Mouse (Mus musculus) mesoderm, embryonic 11.5 days (tissue): ENCODE data around the gene Fam162b.

ENCODE experiments used
- DNase-seq: peaks from one replicate; pipeline ENCODE4 v3.0.0-alpha.2; 2012; ENCODE audit warnings: low read depth, low spot score

Gene Fam162b

DNA sequence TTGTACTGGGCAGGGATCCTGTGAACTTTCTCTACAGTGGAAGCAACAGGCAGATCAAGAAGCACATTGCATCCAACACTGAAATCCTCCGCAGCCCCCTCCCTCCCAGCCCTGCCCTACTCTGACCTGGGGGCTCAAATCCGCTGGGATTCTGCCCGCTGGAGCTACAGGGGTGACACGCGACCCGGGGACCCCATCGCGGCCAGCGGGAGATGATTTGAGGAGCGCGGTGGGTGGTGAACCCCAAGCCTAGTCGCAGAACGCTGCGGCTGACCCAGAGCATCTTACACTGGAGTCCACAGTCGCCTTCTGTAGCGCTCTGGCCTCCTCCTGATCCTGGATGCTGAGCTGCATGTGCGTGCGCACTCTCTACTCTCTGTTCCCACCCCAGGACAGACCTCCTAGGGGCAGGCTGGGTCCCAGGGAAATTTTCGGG lies at the start of gene Fam162b:
Gene Fam162b, minus strand, starts transcription at position 379 of the 436 bp plus-strand sequence.
- DNase-seq, result peak; percentile 28

DNA sequence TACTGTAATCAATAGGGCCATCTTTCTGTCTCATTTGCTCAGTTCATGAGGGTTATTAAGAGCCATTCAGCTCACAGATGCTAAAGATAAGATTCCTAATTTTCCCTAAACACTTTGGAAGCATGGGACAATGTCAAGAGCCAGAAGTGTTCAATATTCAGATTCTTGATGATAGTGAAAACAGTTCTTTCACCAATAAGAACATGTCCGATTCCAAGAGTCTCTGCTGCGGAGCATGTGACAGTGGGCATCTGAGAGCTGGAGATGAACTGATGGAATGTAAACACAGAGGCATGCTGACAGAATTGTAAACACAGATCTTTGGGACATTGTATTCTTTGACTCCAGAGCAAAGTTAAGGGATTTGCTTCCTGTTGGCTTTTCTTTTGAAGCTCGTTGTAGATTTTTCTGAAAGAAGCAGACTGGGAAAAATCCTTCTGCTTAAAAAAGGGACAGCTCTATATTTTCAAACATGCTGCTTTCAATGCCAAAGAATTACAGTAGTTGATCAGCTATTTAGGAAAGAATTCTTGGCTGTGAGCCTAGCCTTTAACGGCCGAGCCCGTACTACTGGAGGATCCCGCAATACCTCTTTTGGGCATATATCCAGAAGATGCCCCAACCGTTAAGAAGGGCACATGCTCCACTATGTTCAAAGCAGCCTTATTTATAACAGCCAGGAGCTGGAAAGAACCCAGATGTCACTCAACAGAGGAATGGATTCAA lies 41.3 kb upstream of the Fam162b start, which contains the start of gene Gprc6a:
Gene Gprc6a, minus strand, starts transcription at position 51 of the 726 bp plus-strand sequence.
- no peak for DNase-seq

- DNase-seq, result no peak
Observed at GRCm38 (mm10) chr10:51621193-51621592, 30.9 kb upstream of the Fam162b start.

DNA sequence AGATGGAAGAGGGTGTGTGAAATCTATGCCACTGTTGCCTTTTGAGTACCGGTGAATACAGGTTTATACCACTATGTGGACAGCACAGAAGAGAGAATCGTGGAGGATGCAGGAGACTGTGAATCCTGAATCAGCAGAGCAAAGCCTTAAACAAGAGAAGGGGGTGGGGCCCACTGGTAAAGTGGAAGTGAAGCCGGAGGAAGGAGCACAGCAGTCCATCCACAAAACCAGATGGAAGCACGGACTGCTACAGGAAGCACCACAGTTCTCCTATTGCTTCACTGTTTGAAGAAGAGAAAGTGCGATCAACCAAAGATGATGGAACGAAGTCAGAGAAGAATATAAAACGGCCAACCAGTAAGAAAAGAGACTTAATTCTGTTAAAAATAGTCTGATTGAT lies 29.8 kb upstream of the Fam162b start:
- DNase-seq, result no peak

- DNase-seq, result no peak
Observed at GRCm38 (mm10) chr10:51618538-51618937, 28.2 kb upstream of the Fam162b start.

DNA sequence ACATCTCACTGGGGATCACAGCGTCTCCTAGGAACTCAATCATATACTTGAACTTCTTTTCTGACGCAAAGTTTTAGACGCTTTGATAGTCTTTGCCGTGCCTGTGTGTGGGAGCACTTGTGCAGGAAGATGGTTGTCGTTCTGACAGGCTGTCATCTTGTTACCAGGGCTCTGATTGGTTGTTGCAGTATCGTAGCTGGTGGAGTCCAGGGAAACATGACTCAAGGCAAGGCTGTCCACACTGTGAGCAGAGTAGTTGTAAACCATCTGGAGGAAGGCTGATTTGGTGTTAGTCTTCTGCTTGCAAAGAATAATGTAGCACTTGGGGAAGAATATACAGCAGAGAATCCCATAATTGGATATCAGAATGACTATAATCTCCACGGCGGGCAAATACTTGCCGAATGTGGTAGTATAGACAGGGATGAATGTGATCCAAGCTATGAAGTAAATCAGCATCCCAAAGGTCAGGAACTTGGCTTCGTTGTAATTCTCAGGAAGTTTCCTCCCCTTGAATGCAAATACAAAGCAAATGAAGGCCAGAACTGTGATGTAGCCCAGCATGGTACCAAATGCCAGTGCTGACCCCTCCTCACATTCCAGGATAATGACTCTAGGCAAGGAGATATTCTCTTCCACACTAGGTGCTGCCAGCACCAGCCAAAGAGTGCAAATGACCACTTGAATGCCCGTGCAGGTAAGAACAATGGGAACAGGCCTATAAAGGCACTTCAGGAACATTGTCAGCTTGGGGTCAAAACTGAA lies 24.7 kb upstream of the Fam162b start:
- DNase-seq, result no peak

- DNase-seq, result no peak
Observed at GRCm38 (mm10) chr10:51613421-51613820, 23.1 kb upstream of the Fam162b start.

GRCm38 (mm10) chr10:51611969-51612682 lies 21.8 kb upstream of the Fam162b start:
- no peak for DNase-seq

- no peak for DNase-seq
Observed at GRCm38 (mm10) chr10:51609741-51610425, 19.6 kb upstream of the Fam162b start.

- no peak for DNase-seq
Observed at GRCm38 (mm10) chr10:51596928-51597635, 6.8 kb upstream of the Fam162b start.

DNA sequence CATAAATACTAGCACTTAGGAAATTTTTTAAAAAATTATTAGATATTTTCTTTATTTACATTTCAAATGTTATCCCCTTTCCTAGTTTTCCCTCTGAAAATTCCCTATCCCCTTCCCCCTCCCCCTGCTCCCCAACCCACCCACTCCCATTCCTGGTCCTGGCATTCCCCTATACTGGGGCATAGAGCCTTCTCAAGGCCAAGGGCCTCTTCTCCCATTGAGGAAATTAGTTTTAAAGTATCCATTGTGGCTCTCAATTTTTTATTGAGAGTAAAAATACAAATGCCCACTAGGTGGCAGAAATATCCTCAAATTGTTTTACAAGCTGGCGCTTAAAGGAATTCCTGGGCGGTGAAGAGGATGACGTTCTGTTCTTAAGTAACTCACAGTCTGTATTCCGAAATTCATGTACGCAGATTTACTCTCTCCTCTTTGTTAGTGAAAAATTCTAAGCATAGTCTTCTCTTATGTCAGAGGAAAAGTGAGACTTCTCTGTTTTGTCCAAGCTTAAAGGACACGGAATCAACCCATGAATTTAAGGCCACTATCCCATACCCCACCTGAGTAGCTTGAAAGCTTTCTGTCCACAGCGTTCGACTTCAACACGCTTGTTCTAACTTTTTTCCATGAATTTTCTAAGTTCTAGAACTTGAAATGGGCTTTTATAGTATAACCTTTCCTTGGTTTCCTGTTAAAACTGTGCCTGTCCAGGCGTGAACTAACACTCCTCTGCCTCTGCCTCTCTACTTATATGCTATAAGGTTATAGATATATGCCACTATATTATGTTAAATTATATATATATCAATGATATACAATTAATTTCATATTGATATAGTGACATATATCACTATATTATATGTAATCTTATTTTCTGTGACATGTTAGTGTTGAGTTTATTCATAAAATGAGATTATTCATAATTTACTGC lies 4.9 kb upstream of the Fam162b start:
- peak; percentile 72 for DNase-seq

DNA sequence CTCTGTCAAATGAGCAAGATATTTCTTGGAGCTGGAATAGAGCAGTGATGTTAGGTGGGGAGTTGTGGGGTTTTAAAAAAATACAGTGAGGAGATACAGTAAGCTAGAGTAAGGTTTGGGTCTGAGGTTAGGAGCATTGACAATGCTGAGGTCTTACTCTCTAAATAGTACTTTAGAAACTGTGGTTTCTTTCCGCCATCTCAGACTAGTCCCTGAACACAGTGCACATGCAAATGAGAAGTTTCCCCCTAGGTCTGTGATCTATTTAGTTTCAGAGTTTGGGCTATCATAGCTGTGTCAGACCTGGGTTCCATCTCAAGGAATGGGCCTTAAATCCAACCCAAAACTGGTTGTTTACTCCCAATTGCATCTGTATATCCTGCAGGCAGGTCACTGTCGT lies 1.3 kb upstream of the Fam162b start:
- DNase-seq, result no peak

DNA sequence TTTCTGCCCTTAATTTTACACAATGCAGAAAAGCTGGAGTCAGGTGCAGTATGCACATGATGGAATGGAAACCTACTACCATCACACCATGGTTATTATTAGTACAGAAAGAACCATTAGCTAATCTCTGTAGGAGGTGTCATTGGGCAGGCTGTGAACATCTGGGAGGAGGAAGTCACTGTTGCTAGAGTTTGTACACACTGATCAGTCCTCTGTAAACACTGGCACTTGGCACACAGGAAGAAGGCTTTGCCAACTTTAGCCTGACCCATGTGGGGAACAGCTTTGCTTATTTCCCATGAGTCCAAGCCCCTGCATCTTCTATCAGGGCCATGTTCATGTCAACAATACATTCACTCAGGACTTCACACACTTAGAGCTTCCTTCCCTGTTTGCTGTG lies 5.4 kb downstream of the Fam162b start:
- no peak for DNase-seq

- no peak for DNase-seq
Observed at GRCm38 (mm10) chr10:51584378-51584777, 5.9 kb downstream of the Fam162b start.

GRCm38 (mm10) chr10:51571225-51571996 lies 18.9 kb downstream of the Fam162b start:
- DNase-seq, result no peak

GRCm38 (mm10) chr10:51556005-51556404 lies 34.3 kb downstream of the Fam162b start:
- no peak for DNase-seq

DNA sequence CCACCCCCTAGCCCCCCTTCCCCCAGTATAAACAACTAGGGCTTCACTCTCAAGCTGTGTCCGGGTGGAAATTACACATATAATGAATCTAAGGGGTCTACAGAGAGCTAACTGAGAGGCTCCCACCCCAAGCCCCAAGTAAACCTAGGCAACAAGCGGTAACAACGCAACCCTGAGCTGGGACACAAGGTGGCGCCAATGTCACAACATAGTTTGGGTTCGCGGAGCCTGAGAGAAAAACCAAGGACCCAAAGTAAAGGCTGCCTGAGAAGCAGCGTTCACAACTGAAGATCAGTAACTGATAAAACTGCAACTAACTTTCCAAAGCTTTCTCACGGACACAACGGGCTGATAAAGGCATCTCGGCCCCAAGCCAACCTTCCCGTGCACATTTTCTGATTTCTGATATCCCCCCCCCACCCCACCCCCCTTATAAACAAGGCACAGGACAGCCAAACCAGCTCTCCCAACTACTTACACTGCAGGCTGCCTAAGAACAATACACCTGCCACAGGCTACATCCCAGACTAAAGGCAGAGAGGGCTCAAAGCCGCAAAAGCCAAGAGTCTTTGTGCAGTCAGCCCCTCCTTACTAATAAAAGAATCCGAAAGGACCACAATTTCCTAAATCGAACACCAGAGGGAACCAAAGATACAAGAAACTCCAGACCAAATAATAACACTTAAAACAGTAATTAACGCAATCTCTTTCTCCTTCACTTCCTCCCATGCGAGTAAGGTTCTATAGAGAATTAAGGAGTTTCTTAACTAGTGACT lies 36.8 kb downstream of the Fam162b start:
- peak; percentile 82 for DNase-seq
